Mouse (Mus musculus) C2C12 (cell line): Measurements from ENCODE around the gene Trim8. TPM values are rescaled to one million over a fixed set of nuclear protein-coding genes. Genes with fewer than 3 reads are reported as not detected.

Experiments used
- H3K27me3 ChIP-seq: one replicate; pipeline ENCODE4 v1.6.1; 2011; ENCODE audit not compliant: control insufficient read depth, insufficient read depth, insufficient read length
- H3K36me3 ChIP-seq: one replicate; pipeline ENCODE4 v1.6.1; 2011; ENCODE audit not compliant: control insufficient read depth, insufficient read depth
- H3K4me3 ChIP-seq: one replicate; pipeline ENCODE4 v1.5.1; 2011; ENCODE audit warnings: mild to moderate bottlenecking, control low read depth; ENCODE audit not compliant: poor library complexity, insufficient read depth, severe bottlenecking
- H3K79me2 ChIP-seq: one replicate; pipeline ENCODE4 v1.6.1; 2011; ENCODE audit not compliant: control insufficient read depth, insufficient read depth
- H3K79me3 ChIP-seq: one replicate; pipeline ENCODE4 v1.6.1; 2011; ENCODE audit warnings: low read depth, control low read depth
- H3ac ChIP-seq: one replicate; pipeline ENCODE3; 2011; ENCODE audit warnings: low read depth; ENCODE audit not compliant: control insufficient read depth, insufficient read length
- CEBPB ChIP-seq: IDR thresholded peaks from one replicate; pipeline ENCODE4 v1.6.1; 2011; ENCODE audit warnings: low read depth, mild to moderate bottlenecking, control low read depth, moderate library complexity
- CTCF ChIP-seq: IDR thresholded peaks from one replicate; pipeline ENCODE4 v1.5.1; 2011; ENCODE audit not compliant: control insufficient read depth, insufficient read depth, insufficient read length
- FOSL1 ChIP-seq: IDR thresholded peaks from one replicate; pipeline ENCODE4 v1.8.0; 2011; ENCODE audit warnings: mild to moderate bottlenecking, low read length; ENCODE audit not compliant: poor library complexity, insufficient read depth, severe bottlenecking
- MAX ChIP-seq: IDR thresholded peaks from one replicate; pipeline ENCODE4 v1.6.1; 2011; ENCODE audit warnings: mild to moderate bottlenecking, control low read depth
- MYOD1 ChIP-seq: IDR thresholded peaks from one replicate; pipeline ENCODE4 v1.6.1; 2011; ENCODE audit warnings: low read depth; ENCODE audit not compliant: control insufficient read depth, insufficient read length
- MYOG ChIP-seq: IDR thresholded peaks from one replicate; pipeline ENCODE4 v1.6.1; 2011; ENCODE audit not compliant: control insufficient read depth, insufficient read length; ENCODE audit errors: extremely low read depth
- USF1 ChIP-seq: IDR thresholded peaks from one replicate; pipeline ENCODE4 v1.6.1; 2011; ENCODE audit warnings: low read depth, mild to moderate bottlenecking, control low read depth, moderate library complexity
- polyA plus RNA-seq: library from polyadenylated mRNA; unstranded; fragments of >200 nt; fragmentation: generic; extraction: Trizol; gene quantifications from one replicate; pipeline ENCODE4 v1.2.1, GENCODE M21; 2012; ENCODE audit warnings: missing spikeins

Trim8 gene
- polyA plus RNA-seq, 1 experiment = 26.8 TPM

- Histone ChIP-seq H3K79me3 (no peaks in the 10 kb centered on the region), H3K4me3 (no peak overlapping the region), H3ac (no peak overlapping the region), H3K36me3 (peaks cover 13% of the 10 kb centered on the region), H3K27me3 (no peaks in the 10 kb centered on the region), H3K79me2 (no peaks in the 10 kb centered on the region)
- TF ChIP-seq FOSL1 (no peak), CTCF (no peak), MYOG (no peak), CEBPB (no peak), MYOD1 (no peak), USF1 (no peak), MAX (no peak)
Measured at GRCm38 (mm10) chr19:46482896-46483516, 18.5 kb upstream of the Trim8 start.

- Histone ChIP-seq H3K27me3 (no peaks in the 10 kb centered on the region), H3K79me2 (no peaks in the 10 kb centered on the region), H3ac (no peak overlapping the region), H3K36me3 (peaks cover 13% of the 10 kb centered on the region), H3K79me3 (no peaks in the 10 kb centered on the region), H3K4me3 (no peak overlapping the region)
- TF ChIP-seq FOSL1 (no peak), MYOD1 (no peak), MYOG (no peak), USF1 (no peak), CTCF (no peak), CEBPB (no peak), MAX (no peak)
Measured at GRCm38 (mm10) chr19:46483701-46484328, 17.7 kb upstream of the Trim8 start.

DNA sequence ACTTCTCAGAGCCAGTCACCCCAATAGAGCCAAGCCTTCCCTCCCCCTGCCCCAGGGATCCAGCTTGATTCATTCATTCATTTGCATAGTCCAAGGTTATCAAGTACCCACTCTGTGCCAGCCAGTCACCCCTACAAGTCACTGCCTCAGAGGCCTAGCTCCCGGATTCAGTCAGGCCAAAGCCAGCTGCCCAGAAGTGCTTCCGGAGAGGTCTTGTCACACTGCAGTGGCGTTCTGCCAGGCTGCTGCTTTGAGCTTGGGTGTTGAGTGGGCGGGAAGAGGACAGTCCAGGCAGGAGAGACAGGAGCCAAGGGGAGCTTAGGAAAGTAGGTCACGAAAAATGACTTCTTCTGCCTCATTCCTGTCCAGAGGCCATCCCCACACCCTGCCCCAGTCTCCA lies 17.0 kb upstream of the Trim8 start:
- no peak overlapping the region for H3K4me3 ChIP-seq
- H3ac ChIP-seq = no peak overlapping the region
- no peaks in the 10 kb centered on the region for H3K79me3 ChIP-seq
- TF ChIP-seq FOSL1 (no peak), MYOG (no peak), MAX (no peak), CEBPB (no peak), USF1 (no peak), MYOD1 (no peak), CTCF (no peak)
- H3K36me3 ChIP-seq = peaks cover 13% of the 10 kb centered on the region
- H3K27me3 ChIP-seq = no peaks in the 10 kb centered on the region
- H3K79me2 ChIP-seq = no peaks in the 10 kb centered on the region

DNA sequence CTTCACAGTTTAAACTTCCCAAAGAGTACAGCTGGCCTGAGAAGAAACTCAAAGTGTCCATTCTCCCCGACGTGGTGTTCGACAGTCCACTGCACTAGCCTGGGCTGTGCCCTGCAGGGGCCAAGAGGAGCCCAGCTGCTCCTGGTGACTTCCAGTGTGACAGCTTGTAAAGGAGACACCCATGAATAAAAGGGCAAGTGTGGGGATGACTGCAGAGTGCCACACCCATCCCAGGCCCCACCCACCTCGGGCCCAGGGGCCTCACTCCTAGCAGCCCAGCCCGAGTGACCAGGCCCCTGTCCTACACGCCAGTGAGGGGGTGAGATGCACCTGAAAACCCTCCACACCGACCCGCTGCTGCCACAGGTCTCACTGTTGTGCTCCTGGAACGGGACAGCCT lies 15.7 kb upstream of the Trim8 start:
- peaks cover 13% of the 10 kb centered on the region for H3K36me3 ChIP-seq
- H3ac ChIP-seq = no peak overlapping the region
- H3K79me3 ChIP-seq = no peaks in the 10 kb centered on the region
- H3K79me2 ChIP-seq = no peaks in the 10 kb centered on the region
- no peak overlapping the region for H3K4me3 ChIP-seq
- no peaks in the 10 kb centered on the region for H3K27me3 ChIP-seq
- TF ChIP-seq CEBPB (no peak), MYOD1 (no peak), CTCF (no peak), FOSL1 (no peak)

DNA sequence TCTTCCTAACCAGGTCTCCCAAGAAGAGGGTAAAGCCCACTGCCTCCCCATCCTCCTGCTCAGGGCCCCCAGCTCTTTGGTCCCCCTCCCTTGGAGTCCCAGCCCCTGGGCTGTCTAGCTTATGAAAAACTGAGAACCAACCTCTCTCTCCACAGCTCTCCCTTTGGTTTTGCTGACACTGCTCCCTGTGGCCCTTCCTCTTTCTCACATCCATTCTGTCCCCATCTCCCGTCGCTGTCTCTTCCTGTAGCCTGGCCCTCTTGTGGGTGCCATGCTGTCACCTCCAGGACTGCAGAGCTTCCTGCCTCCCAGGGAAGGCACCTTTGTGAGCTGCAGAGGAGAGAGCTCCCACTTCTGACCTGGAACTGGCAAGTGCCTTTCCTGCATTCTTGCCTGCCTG lies 14.8 kb upstream of the Trim8 start:
- Histone ChIP-seq H3ac (no peak overlapping the region), H3K36me3 (peaks cover 13% of the 10 kb centered on the region), H3K79me3 (no peaks in the 10 kb centered on the region), H3K79me2 (no peaks in the 10 kb centered on the region), H3K27me3 (no peaks in the 10 kb centered on the region), H3K4me3 (no peak overlapping the region)
- no peak for TF ChIP-seq MAX
- no peak for TF ChIP-seq CTCF
- no peak for TF ChIP-seq MYOD1
- TF ChIP-seq CEBPB = no peak
- no peak for TF ChIP-seq FOSL1
- no peak for TF ChIP-seq USF1
- TF ChIP-seq MYOG = no peak
